29 mouse cellular contexts compared by ENCODE assay signal in genomic region chr13:30338576-30338975, GRCm38 (mm10). TPM values are rescaled to one million over a fixed set of nuclear protein-coding genes. Genes with fewer than 3 reads are reported as not detected.
DNase-seq lines count a peak whose midpoint lies in the region; ATAC-seq and TF ChIP-seq lines count a peak whose summit lies in the region.
"Had no signal": no experiment of that assay in that cellular context is flagged by ENCODE, and none has a peak within 500 bp of the region (broad histone marks: within the 10 kb centered on the region; RNA-seq: fewer than 3 reads in every experiment).

No protein-coding gene starts in this region.

- H3K27ac ChIP-seq in liver, embryonic 15.5 days (replicated peaks) = no peak overlapping the region
- no peak overlapping the region for H3K27ac ChIP-seq in kidney, postnatal 0 days
- H3K27ac ChIP-seq in layer of hippocampus, adult 2 months = no peak overlapping the region
- H3K27ac ChIP-seq: embryonic facial prominence, embryonic 12.5 days; forebrain, embryonic 15.5 days; hindbrain, embryonic 12.5 days; hindbrain, postnatal 0 days; left cerebral cortex, adult 2 months; limb, embryonic 12.5 days; midbrain, embryonic 10.5 days; midbrain, embryonic 15.5 days; neural tube, embryonic 15.5 days had no signal

- no peak for ATAC-seq in liver, embryonic 15.5 days (ENCODE audit: insufficient read depth)
- no peak for ATAC-seq in kidney, postnatal 0 days (replicated peaks; ENCODE audit: low FRiP score, low read depth)
- ATAC-seq: CD4-positive, CD25-positive, alpha-beta regulatory T cell, adult 4 months; forebrain, embryonic 15.5 days; hindbrain, postnatal 0 days; intestine, embryonic 16.5 days; midbrain, embryonic 15.5 days had no signal

- H3K4me3 ChIP-seq in liver, embryonic 15.5 days (replicated peaks) = no peak overlapping the region
- 0 out of 2 replicates have a peak overlapping the region, but pooled peaks have one; percentile 1 for H3K4me3 ChIP-seq in kidney, postnatal 0 days (replicated peaks; ENCODE audit: low read depth, low read length)
- no peak overlapping the region for H3K4me3 ChIP-seq in layer of hippocampus, adult 2 months
- H3K4me3 ChIP-seq in lung, adult 2 months (replicated peaks; ENCODE audit: extremely low read depth, low read depth, low read length) = no peak overlapping the region
- H3K4me3 ChIP-seq: embryonic facial prominence, embryonic 12.5 days; forebrain, embryonic 15.5 days; hindbrain, embryonic 12.5 days; left cerebral cortex, adult 2 months; limb, embryonic 12.5 days; midbrain, embryonic 10.5 days; midbrain, embryonic 15.5 days; neural tube, embryonic 15.5 days had no signal

- peaks cover 14% of the 10 kb centered on the region for H3K27me3 ChIP-seq in liver, embryonic 15.5 days
- no peaks in the 10 kb centered on the region for H3K27me3 ChIP-seq in kidney, postnatal 0 days (ENCODE audit: insufficient read depth, low read length)
- H3K27me3 ChIP-seq: embryonic facial prominence, embryonic 12.5 days had no signal

- no peak overlapping the region for H3K9ac ChIP-seq in liver, embryonic 15.5 days
- H3K9ac ChIP-seq in kidney, postnatal 0 days (ENCODE audit: low read depth, low read length) = 0 out of 2 replicates have a peak overlapping the region, but pooled peaks have one; percentile 18
- H3K9ac ChIP-seq: embryonic facial prominence, embryonic 12.5 days; forebrain, embryonic 15.5 days; hindbrain, embryonic 12.5 days; limb, embryonic 12.5 days; midbrain, embryonic 15.5 days; neural tube, embryonic 15.5 days had no signal

- 59% methylated on average over 5 of the region's 5 CpGs for WGBS in liver, embryonic 15.5 days (ENCODE audit: insufficient replicate concordance)
- 62% methylated on average over 5 of the region's 5 CpGs for WGBS in kidney, postnatal 0 days
- WGBS in lung, adult 2 months = 79% methylated on average over 5 of the region's 5 CpGs

- TF ChIP-seq POLR2A in lung, adult 2 months (IDR thresholded peaks at IDR 0.05; ENCODE audit: borderline replicate concordance, extremely low read depth, low read depth, low read length) = no peak

- H3K4me1 ChIP-seq in liver, embryonic 15.5 days (replicated peaks) = no peaks in the 10 kb centered on the region
- H3K4me1 ChIP-seq in kidney, postnatal 0 days (replicated peaks; ENCODE audit: insufficient read depth, low read length) = peaks cover 6% of the 10 kb centered on the region; the same call in 1 of the 2 replicates
- H3K4me1 ChIP-seq in lung, adult 2 months (ENCODE audit: control insufficient read depth, insufficient read depth, low read length) = no peaks in the 10 kb centered on the region; the same call in 1 of the 2 replicates
- H3K4me1 ChIP-seq: limb, embryonic 12.5 days had no signal

- peak overlapping the region; percentile 52; the same call in 1 of the 2 replicates for H3K4me2 ChIP-seq in liver, embryonic 15.5 days
- peak overlapping the region; percentile 78; the same call in 1 of the 2 replicates for H3K4me2 ChIP-seq in kidney, postnatal 0 days (ENCODE audit: low read length)
- H3K4me2 ChIP-seq: embryonic facial prominence, embryonic 12.5 days; forebrain, embryonic 15.5 days; hindbrain, embryonic 12.5 days; limb, embryonic 12.5 days; midbrain, embryonic 15.5 days; neural tube, embryonic 15.5 days had no signal

- TF ChIP-seq CTCF in kidney, postnatal 0 days (IDR thresholded peaks at IDR 0.05; ENCODE audit: low read depth) = no peak
- no peak for TF ChIP-seq CTCF in layer of hippocampus, adult 2 months (conservative IDR thresholded peaks at IDR 0.05)
- no peak for TF ChIP-seq CTCF in lung, adult 2 months (IDR thresholded peaks at IDR 0.05; ENCODE audit: insufficient read depth, low read length)

- no peaks in the 10 kb centered on the region for H3K9me3 ChIP-seq in liver, embryonic 15.5 days (replicated peaks)
- no peaks in the 10 kb centered on the region for H3K9me3 ChIP-seq in kidney, postnatal 0 days (replicated peaks; ENCODE audit: low read length)
- H3K9me3 ChIP-seq: embryonic facial prominence, embryonic 12.5 days; forebrain, embryonic 15.5 days; hindbrain, embryonic 12.5 days; limb, embryonic 12.5 days; midbrain, embryonic 10.5 days; midbrain, embryonic 15.5 days; neural tube, embryonic 15.5 days had no signal

- DNase-seq in kidney, adult 11 months = peak; percentile 25
- DNase-seq in kidney, postnatal 10 days = no peak
- no peak for DNase-seq in liver
- peak; percentile 44 for DNase-seq in kidney, postnatal 0 days (ENCODE audit: low spot score)
- no peak for DNase-seq in layer of hippocampus, adult 2 months (ENCODE audit: low spot score in 2 of 2)
- no peak for DNase-seq in lung, adult 2 months
- DNase-seq: adrenal gland, postnatal 14 days; cerebellum, adult 11-12 months; cerebellum, adult 9-11 months; embryo, embryonic 11 days; heart, postnatal 36 days; lung, adult 18-20 months; lung, postnatal 10 days; retina, postnatal 1 day; right cerebral cortex, postnatal 25 days; spleen, adult 18-20 months; thymus, postnatal 25 days had no signal

- no peaks in the 10 kb centered on the region for H3K36me3 ChIP-seq in liver, embryonic 15.5 days (replicated peaks)
- H3K36me3 ChIP-seq in kidney, postnatal 0 days (ENCODE audit: insufficient read depth, low read length) = no peaks in the 10 kb centered on the region
- H3K36me3 ChIP-seq: embryonic facial prominence, embryonic 12.5 days; forebrain, embryonic 15.5 days; hindbrain, embryonic 12.5 days; limb, embryonic 12.5 days; midbrain, embryonic 10.5 days; midbrain, embryonic 15.5 days; neural tube, embryonic 15.5 days had no signal

RNA-seq across cellular contexts. Expression of gene Agtr1a, which starts 2.3 kb away (rescaled TPM):
- polyA plus RNA-seq in liver, embryonic 15.5 days (2015; fragmentation: Nextera tagmentation; extraction: Ambion mirVana) = 12.8 and 13.1 TPM in 2 replicates
- polyA plus RNA-seq in kidney, postnatal 0 days (2015; fragmentation: Nextera tagmentation; extraction: Ambion mirVana) = 27.7 and 31.3 TPM in 2 replicates
- total RNA-seq in layer of hippocampus, adult 2 months (2021) = 1 to 10 TPM; 1.4 to 1.7 TPM
- polyA plus RNA-seq in lung, adult 2 months (2012; rRNA removed) = 19.5 and 20.7 TPM in 2 replicates
- polyA plus RNA-seq: CD4-positive, CD25-positive, alpha-beta regulatory T cell, adult 4 months had no signal

Comparison
In these comparisons a context has a peak if more than half of its experiments do, and no peak if none do; other contexts are left out.
1. DNase-seq: peak in kidney, adult 11 months (single experiment) and kidney, postnatal 0 days (single experiment); none in kidney, postnatal 10 days (single experiment), liver (single experiment), layer of hippocampus, adult 2 months (0 of 2) and lung, adult 2 months (single experiment).